Mouse (Mus musculus) liver, adult 2 months (tissue): ENCODE data around the gene Srrm2. TPM values are rescaled to one million over a fixed set of nuclear protein-coding genes. Genes with fewer than 3 reads are reported as not detected.

Experiments
- DNase-seq: peaks from one replicate; pipeline ENCODE4 v3.0.0-alpha.2; 2011; ENCODE audit warnings: low read depth, low spot score; ENCODE audit errors: extremely low read depth
- H3K27ac ChIP-seq: fragments of 200-500 bp; replicated peaks from 2 replicates; pipeline ENCODE4 v1.5.1; 2012; ENCODE audit warnings: low read depth, mild to moderate bottlenecking, control low read depth, inconsistent platforms, low read length; ENCODE audit not compliant: insufficient read depth
- H3K27me3 ChIP-seq: fragments of 200-500 bp; 2 replicates; pipeline ENCODE4 v1.6.1; 2012; ENCODE audit warnings: mild to moderate bottlenecking, moderate library complexity, low read length, inconsistent platforms; ENCODE audit not compliant: control insufficient read depth, insufficient read depth
- H3K36me3 ChIP-seq: fragments of 200-500 bp; 2 replicates; pipeline ENCODE4 v1.6.1; 2012; ENCODE audit warnings: low read length, inconsistent platforms; ENCODE audit not compliant: control insufficient read depth, insufficient read depth
- H3K4me1 ChIP-seq: fragments of 200-500 bp; 2 replicates; pipeline ENCODE4 v1.6.1; 2011; ENCODE audit warnings: low read length; ENCODE audit not compliant: control insufficient read depth, insufficient read depth
- H3K4me3 ChIP-seq: fragments of 200-500 bp; 2 replicates; pipeline ENCODE4 v1.5.1; 2011; ENCODE audit warnings: low read depth, mild to moderate bottlenecking, control low read depth, low read length, moderate library complexity; ENCODE audit not compliant: insufficient read depth
- H3K79me2 ChIP-seq: fragments of 200-500 bp; 2 replicates; pipeline ENCODE4 v1.6.1; 2012; ENCODE audit warnings: inconsistent platforms, mild to moderate bottlenecking, low read length, moderate library complexity; ENCODE audit not compliant: control insufficient read depth, insufficient read depth
- H3K9ac ChIP-seq: fragments of 200-500 bp; 2 replicates; pipeline ENCODE4 v1.6.1; 2012; ENCODE audit warnings: low read depth, mild to moderate bottlenecking, control low read depth, inconsistent platforms, low read length
- CTCF ChIP-seq: fragments of 200-500 bp; IDR thresholded peaks from 2 replicates; pipeline ENCODE4 v1.5.1; 2011; ENCODE audit warnings: low read depth, low read length, control low read depth
- POLR2A ChIP-seq: fragments of 200-500 bp; IDR thresholded peaks from 2 replicates; pipeline ENCODE4 v1.6.1; 2011; ENCODE audit warnings: low read length, control low read depth; ENCODE audit not compliant: insufficient read depth; ENCODE audit errors: extremely low read depth
- WGBS: fragments of 180-500 bp; shearing (Covaris S2); methylation state at CpG from one replicate; pipeline ENCODE4 v1.1.7; 2018; 5-methylcytosine and 5-hydroxymethylcytosine counted together
- polyA plus RNA-seq: library from polyadenylated mRNA; depleted of rRNA; stranded (reverse); fragments of >200 nt; gene quantifications from 2 replicates; pipeline ENCODE4 v1.2.3, GENCODE M21; 2012
- total RNA-seq: library from RNA; depleted of rRNA; stranded (reverse); fragments of >200 nt; gene quantifications from 2 replicates; pipeline ENCODE4 v1.2.3, GENCODE M21; 2014

Srrm2 gene
- total and polyA plus RNA-seq, 2 experiments, result 33.0 to 316 TPM

GRCm38 (mm10) chr17:23850028-23850427 lies 59.7 kb downstream of the Srrm2 start:
- 71% methylated on average over 2 of the region's 2 CpGs for WGBS
- H3K79me2 ChIP-seq, result no peaks in the 10 kb centered on the region
- TF ChIP-seq POLR2A, result no peak
- TF ChIP-seq CTCF, result no peak
- H3K4me1 ChIP-seq, result no peaks in the 10 kb centered on the region
- H3K36me3 ChIP-seq, result no peaks in the 10 kb centered on the region
- H3K9ac ChIP-seq, result no peak overlapping the region
- DNase-seq, result no peak
- no peaks in the 10 kb centered on the region for H3K27me3 ChIP-seq
- H3K27ac ChIP-seq, result no peak overlapping the region
- H3K4me3 ChIP-seq, result no peak overlapping the region

GRCm38 (mm10) chr17:23850853-23851749 lies 60.8 kb downstream of the Srrm2 start:
- H3K27me3 ChIP-seq, result no peaks in the 10 kb centered on the region
- 52% methylated on average over 18 of the region's 19 CpGs for WGBS
- H3K27ac ChIP-seq, result no peak overlapping the region
- H3K36me3 ChIP-seq, result no peaks in the 10 kb centered on the region
- no peaks in the 10 kb centered on the region for H3K4me1 ChIP-seq
- H3K79me2 ChIP-seq, result no peaks in the 10 kb centered on the region
- no peak overlapping the region for H3K9ac ChIP-seq
- H3K4me3 ChIP-seq, result no peak overlapping the region
- DNase-seq, result peak; percentile 51
- TF ChIP-seq CTCF (peak; percentile 74), POLR2A (no peak)

- no peaks in the 10 kb centered on the region for H3K27me3 ChIP-seq
- peak; percentile 19 for DNase-seq
- no peak for TF ChIP-seq POLR2A
- TF ChIP-seq CTCF, result peak; percentile 88
- H3K36me3 ChIP-seq, result no peaks in the 10 kb centered on the region
- H3K9ac ChIP-seq, result no peak overlapping the region
- H3K4me3 ChIP-seq, result no peak overlapping the region
- H3K27ac ChIP-seq, result no peak overlapping the region
- 39% methylated on average over 5 of the region's 5 CpGs for WGBS
- no peaks in the 10 kb centered on the region for H3K4me1 ChIP-seq
- H3K79me2 ChIP-seq, result no peaks in the 10 kb centered on the region
Measured at GRCm38 (mm10) chr17:23853292-23853691, 63.0 kb downstream of the Srrm2 start.

- Histone ChIP-seq H3K79me2 (no peaks in the 10 kb centered on the region), H3K9ac (no peak overlapping the region), H3K27me3 (no peaks in the 10 kb centered on the region), H3K27ac (no peak overlapping the region), H3K4me1 (no peaks in the 10 kb centered on the region), H3K36me3 (no peaks in the 10 kb centered on the region), H3K4me3 (no peak overlapping the region)
- 90% methylated on average over 10 of the region's 10 CpGs for WGBS
- TF ChIP-seq POLR2A (no peak), CTCF (no peak)
- DNase-seq, result no peak
Measured at GRCm38 (mm10) chr17:23854229-23854765, 64.0 kb downstream of the Srrm2 start.

GRCm38 (mm10) chr17:23857193-23857592 lies 66.9 kb downstream of the Srrm2 start:
- no peaks in the 10 kb centered on the region for H3K36me3 ChIP-seq
- H3K27me3 ChIP-seq, result no peaks in the 10 kb centered on the region
- H3K27ac ChIP-seq, result no peak overlapping the region
- no peaks in the 10 kb centered on the region for H3K4me1 ChIP-seq
- TF ChIP-seq CTCF (no peak), POLR2A (no peak)
- H3K4me3 ChIP-seq, result no peak overlapping the region
- 95% methylated on average over 6 of the region's 6 CpGs for WGBS
- DNase-seq, result no peak
- H3K79me2 ChIP-seq, result no peaks in the 10 kb centered on the region
- no peak overlapping the region for H3K9ac ChIP-seq

- Histone ChIP-seq H3K79me2 (no peaks in the 10 kb centered on the region), H3K4me1 (no peaks in the 10 kb centered on the region), H3K9ac (no peak overlapping the region), H3K36me3 (no peaks in the 10 kb centered on the region), H3K27me3 (no peaks in the 10 kb centered on the region), H3K27ac (no peak overlapping the region), H3K4me3 (no peak overlapping the region)
- DNase-seq, result no peak
- 76% methylated on average over 2 of the region's 2 CpGs for WGBS
- TF ChIP-seq CTCF, result no peak
- TF ChIP-seq POLR2A, result no peak
Measured at GRCm38 (mm10) chr17:23857913-23858312, 67.6 kb downstream of the Srrm2 start.
